Mouse (Mus musculus) stomach, embryonic 16.5 days (tissue): ENCODE results near the gene Dnph1. TPM values are rescaled to one million over a fixed set of nuclear protein-coding genes. Genes with fewer than 3 reads are reported as not detected.
A peak's percentile ranks its signal among the peaks of the same experiment; 100 is the strongest.

Source experiments
- ATAC-seq: fragments of 200-750 bp; cut with Nextera tagmentation; 2 replicates; pipeline ENCODE4 v1.8.0; 2017; ENCODE audit warnings: moderate number of reproducible peaks, moderate TSS enrichment; ENCODE audit not compliant: insufficient read depth, low FRiP score
- H3K27ac ChIP-seq: fragments of 300-500 bp; sonication (generic); 2 replicates; pipeline ENCODE4 v1.5.1; 2014; ENCODE audit warnings: low read length
- H3K27me3 ChIP-seq: fragments of 300-500 bp; sonication (generic); 2 replicates; pipeline ENCODE4 v1.6.1; 2014; ENCODE audit warnings: low read length, control low read depth, mixed read lengths; ENCODE audit not compliant: control insufficient read depth, insufficient read depth
- H3K36me3 ChIP-seq: fragments of 300-500 bp; sonication (generic); 2 replicates; pipeline ENCODE4 v1.6.1; 2014; ENCODE audit warnings: low read length; ENCODE audit not compliant: control insufficient read depth, insufficient read depth
- H3K4me1 ChIP-seq: fragments of 300-500 bp; sonication (generic); 2 replicates; pipeline ENCODE4 v1.6.1; 2014; ENCODE audit warnings: low read length, control low read depth, mixed read lengths; ENCODE audit not compliant: control insufficient read depth, insufficient read depth
- H3K4me2 ChIP-seq: fragments of 300-500 bp; sonication (generic); 2 replicates; pipeline ENCODE4 v1.6.1; 2014; ENCODE audit warnings: low read depth, low read length, mixed read lengths
- H3K4me3 ChIP-seq: fragments of 300-500 bp; sonication (generic); replicated peaks from 2 replicates; pipeline ENCODE4 v1.5.1; 2014; ENCODE audit warnings: mild to moderate bottlenecking, low read length
- H3K9ac ChIP-seq: fragments of 300-500 bp; sonication (generic); 2 replicates; pipeline ENCODE4 v1.6.1; 2014; ENCODE audit warnings: low read length
- H3K9me3 ChIP-seq: fragments of 300-500 bp; sonication (generic); replicated peaks from 2 replicates; pipeline ENCODE4 v1.6.1; 2016; ENCODE audit warnings: low read length, control low read depth; ENCODE audit not compliant: control insufficient read depth
- WGBS: fragments of 180-500 bp; shearing (Covaris S2); extraction: QIAGEN DNeasy Blood & Tissue Kit; methylation state at CpG from one replicate; pipeline ENCODE4 v1.1.7; 2014; 5-methylcytosine and 5-hydroxymethylcytosine counted together
- polyA plus RNA-seq: library from polyadenylated mRNA; unstranded; fragments of >200 nt; fragmentation: Nextera tagmentation; extraction: Ambion mirVana; gene quantifications from 2 replicates; pipeline ENCODE4 v1.2.1, GENCODE M21; 2015

The Dnph1 gene
- 40.4 and 45.3 TPM in 2 replicates for polyA plus RNA-seq

DNA sequence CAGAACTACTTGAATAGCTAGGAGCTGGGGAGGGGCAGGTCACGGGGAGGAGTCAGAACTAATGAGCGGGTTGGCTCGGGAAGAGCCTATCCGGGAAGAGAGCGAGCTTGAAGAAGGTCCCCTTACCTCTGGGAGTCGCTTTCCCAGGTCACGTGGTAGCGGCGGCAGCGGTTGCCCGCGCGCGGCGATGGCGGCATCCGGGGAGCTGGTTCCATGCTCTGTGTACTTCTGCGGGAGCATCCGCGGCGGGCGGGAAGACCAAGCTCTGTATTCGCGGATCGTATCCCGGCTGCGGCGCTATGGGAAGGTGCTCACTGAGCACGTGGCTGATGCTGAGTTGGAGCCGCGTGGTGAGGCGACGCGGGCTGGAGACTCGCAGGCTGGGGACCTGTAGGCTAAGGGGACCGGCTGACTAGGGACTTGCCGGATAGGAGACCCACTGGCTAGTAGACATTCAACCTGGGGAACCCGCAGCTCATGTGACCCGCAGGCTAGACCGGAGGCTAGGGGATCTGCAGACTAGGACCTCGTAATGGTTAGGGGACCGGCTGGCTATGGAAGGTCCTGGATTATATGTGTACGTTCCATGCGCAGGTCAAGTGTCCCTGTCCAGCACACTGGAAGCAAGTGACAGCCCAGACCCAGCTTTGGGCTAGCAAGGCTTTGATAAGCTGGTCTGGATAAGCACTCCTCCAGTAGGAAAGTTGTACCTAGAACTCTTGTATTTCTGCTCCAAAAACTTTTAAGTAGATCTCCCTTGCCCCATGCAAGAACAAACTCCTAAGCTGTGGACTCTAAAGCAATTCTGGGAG is at the start of gene Dnph1:
Dnph1 (plus strand) TSS at position 89 of the 812 bp plus-strand sequence.
- under 1% methylated on average over 44 of the region's 44 CpGs for WGBS
- H3K4me1 ChIP-seq: peaks cover 10% of the 10 kb centered on the region
- no peaks in the 10 kb centered on the region for H3K36me3 ChIP-seq
- no peaks in the 10 kb centered on the region for H3K27me3 ChIP-seq
- H3K4me2 ChIP-seq: peak within 1 kb of the TSS; percentile 88
- ATAC-seq: peak; percentile 95
- no peaks in the 10 kb centered on the region for H3K9me3 ChIP-seq
- peak within 1 kb of the TSS; percentile 81 for H3K9ac ChIP-seq
- peak within 1 kb of the TSS; percentile 9; the same call in 1 of the 2 replicates for H3K27ac ChIP-seq
- H3K4me3 ChIP-seq: peak within 1 kb of the TSS; percentile 67

DNA sequence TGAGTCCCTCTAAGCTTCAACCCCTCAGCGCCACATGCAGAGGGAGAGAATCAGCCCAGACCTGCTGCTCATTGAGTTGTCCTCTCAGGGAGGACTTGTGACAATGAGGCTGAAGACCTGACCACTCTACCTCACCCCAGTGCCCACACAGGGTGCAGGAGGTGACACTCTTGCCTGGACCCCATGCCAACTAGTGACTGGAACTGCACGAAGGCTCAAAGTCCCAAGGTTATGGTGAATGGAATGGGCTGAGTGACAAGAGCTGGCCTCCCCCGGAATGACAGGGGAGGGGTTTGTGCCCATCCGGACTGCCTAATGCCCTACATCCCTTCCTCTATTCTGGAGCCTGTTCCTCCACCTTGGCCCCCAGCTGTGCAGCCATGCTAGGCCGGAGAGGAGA is 43.8 kb upstream of the Dnph1 start:
- no peaks in the 10 kb centered on the region for H3K9me3 ChIP-seq
- H3K9ac ChIP-seq: no peak overlapping the region
- no peak for ATAC-seq
- H3K4me1 ChIP-seq: peaks cover 19% of the 10 kb centered on the region
- no peaks in the 10 kb centered on the region for H3K36me3 ChIP-seq
- no peak overlapping the region for H3K4me2 ChIP-seq
- peaks cover 25% of the 10 kb centered on the region for H3K27me3 ChIP-seq
- H3K4me3 ChIP-seq: no peak overlapping the region
- WGBS: 43% methylated on average over 5 of the region's 5 CpGs
- no peak overlapping the region for H3K27ac ChIP-seq

DNA sequence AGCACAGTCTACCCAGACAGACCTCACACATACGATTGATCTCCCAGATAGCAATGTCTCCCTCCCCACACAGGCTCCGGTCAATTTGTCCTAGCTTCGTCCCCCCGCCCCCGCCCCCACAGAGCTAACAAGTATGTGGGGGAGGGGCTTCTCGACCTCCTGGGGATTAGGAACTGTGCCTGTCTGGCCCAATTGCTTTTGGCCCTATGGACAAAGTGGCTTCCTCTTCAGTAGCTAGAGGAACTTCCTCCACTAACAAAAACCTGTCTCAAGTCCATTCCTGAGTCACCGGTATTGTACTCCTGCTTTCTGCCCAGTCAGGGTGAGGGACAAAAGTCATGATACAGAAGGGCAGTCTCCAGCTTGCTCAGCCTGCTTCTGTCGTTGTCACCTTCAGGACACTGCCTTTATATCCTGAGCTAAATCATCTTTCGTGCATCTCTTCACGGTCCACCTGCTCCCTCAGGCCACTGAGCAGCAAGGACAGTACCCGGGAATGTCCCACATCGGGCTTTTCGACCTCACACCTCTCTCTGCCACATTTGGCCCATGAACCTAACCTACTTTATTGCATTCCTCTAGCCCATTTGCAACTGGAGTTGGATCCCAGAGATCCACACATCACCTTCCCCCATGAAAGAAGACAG is 43.1 kb upstream of the Dnph1 start:
- no peak for ATAC-seq

DNA sequence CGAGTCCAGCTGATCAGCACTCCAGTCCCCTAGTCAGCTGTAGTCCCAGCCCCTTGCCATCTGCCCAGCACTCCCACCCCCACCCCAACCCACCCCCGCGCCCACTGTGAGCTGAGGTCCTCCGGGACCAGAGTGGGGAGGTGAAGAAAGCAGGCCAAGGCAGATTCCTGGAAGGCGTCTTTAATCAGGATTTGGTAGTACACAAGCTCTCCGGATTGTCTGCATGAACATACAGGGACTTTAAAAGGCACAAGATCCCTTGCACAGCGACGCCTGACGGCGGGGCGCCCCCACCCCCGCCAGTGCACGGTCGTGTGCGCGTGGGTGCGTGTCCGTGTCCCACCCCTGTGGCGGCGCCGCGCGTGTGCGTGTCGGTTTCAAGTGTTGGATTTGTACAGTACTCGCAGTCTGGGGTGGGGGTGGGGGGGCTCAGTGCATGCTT is 42.5 kb upstream of the Dnph1 start:
- Histone ChIP-seq H3K27ac (no peak overlapping the region), H3K9ac (0 out of 2 replicates have a peak overlapping the region, but pooled peaks have one; percentile 44)
- 2% methylated on average over 26 of the region's 26 CpGs for WGBS

More for the DNA sequence above, 43.1 kb upstream of the Dnph1 start:
- Histone ChIP-seq H3K4me3 (no peak overlapping the region), H3K9me3 (no peaks in the 10 kb centered on the region), H3K27me3 (peaks cover 33% of the 10 kb centered on the region), H3K4me1 (peaks cover 19% of the 10 kb centered on the region), H3K4me2 (no peak overlapping the region), H3K36me3 (no peaks in the 10 kb centered on the region), H3K9ac (no peak overlapping the region), H3K27ac (no peak overlapping the region)
- WGBS: 12% methylated on average over 13 of the region's 13 CpGs

DNA sequence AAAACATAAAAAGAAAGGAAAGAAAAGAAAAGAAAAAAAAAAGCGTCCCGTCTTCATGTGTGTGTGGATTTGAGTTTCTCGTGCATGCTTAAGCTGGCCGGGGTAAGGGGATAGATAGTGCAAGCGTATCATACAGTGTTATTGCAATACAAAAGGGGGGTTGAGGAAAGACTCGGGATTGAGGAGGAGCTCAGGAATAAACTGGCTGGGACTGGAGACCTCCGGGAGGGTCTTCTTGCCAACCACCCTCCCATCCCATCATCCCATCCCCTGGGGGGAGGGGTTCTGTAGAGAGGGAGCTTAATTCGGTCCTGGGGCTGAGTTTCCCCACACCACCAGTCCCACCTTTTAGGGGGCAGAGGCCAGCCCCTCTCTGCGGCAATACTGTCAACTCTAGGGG is 42.0 kb upstream of the Dnph1 start:
- WGBS: 2% methylated on average over 9 of the region's 9 CpGs
- Histone ChIP-seq H3K4me3 (peak overlapping the region; percentile 42), H3K27me3 (peaks cover 41% of the 10 kb centered on the region), H3K9me3 (no peaks in the 10 kb centered on the region), H3K36me3 (no peaks in the 10 kb centered on the region), H3K4me2 (peak overlapping the region; percentile 68), H3K4me1 (peaks cover 19% of the 10 kb centered on the region), H3K9ac (0 out of 2 replicates have a peak overlapping the region, but pooled peaks have one; percentile 62), H3K27ac (no peak overlapping the region)
- no peak for ATAC-seq

More for the DNA sequence above, 42.5 kb upstream of the Dnph1 start:
- Histone ChIP-seq H3K9me3 (no peaks in the 10 kb centered on the region), H3K4me2 (peak overlapping the region; percentile 68), H3K4me1 (peaks cover 19% of the 10 kb centered on the region), H3K36me3 (no peaks in the 10 kb centered on the region), H3K27me3 (peaks cover 38% of the 10 kb centered on the region), H3K4me3 (peak overlapping the region; percentile 42)
- no peak for ATAC-seq

DNA sequence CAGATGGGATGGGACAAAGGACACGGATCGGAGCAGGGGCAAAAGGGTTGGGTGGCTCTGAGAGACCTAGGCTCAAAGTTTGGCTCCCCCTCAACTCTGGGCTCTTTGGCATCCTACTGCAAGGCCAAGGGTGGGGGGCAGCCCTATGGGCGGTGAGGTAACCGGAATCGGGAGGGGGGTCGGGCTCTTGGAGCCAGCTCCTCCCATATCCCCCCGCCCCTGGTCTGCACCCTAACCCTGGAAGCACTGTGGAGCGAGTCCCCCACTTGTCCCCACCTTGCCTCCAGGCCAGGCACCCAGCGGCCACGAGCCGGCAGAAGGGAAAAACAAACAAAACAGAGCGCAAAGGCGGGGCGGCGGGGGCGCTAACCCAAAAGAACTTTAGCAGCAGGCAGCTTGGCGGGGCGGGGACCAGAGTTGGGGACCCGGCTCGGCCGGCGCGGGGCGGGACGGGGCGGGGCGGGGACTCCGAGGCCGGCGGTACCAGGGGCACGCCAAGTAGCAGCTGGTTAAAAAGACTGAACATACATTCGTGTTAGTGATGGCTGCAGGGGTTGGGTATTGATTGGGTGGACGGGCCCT is 41.3 kb upstream of the Dnph1 start:
- Histone ChIP-seq H3K9me3 (no peaks in the 10 kb centered on the region), H3K27me3 (peaks cover 47% of the 10 kb centered on the region), H3K4me2 (peak overlapping the region; percentile 68), H3K36me3 (no peaks in the 10 kb centered on the region), H3K4me3 (peak overlapping the region; percentile 42), H3K27ac (no peak overlapping the region), H3K4me1 (peaks cover 19% of the 10 kb centered on the region), H3K9ac (peak overlapping the region; percentile 62)
- under 1% methylated on average over 31 of the region's 33 CpGs for WGBS
- ATAC-seq: peak; percentile 34; the same call in 1 of the 2 replicates

DNA sequence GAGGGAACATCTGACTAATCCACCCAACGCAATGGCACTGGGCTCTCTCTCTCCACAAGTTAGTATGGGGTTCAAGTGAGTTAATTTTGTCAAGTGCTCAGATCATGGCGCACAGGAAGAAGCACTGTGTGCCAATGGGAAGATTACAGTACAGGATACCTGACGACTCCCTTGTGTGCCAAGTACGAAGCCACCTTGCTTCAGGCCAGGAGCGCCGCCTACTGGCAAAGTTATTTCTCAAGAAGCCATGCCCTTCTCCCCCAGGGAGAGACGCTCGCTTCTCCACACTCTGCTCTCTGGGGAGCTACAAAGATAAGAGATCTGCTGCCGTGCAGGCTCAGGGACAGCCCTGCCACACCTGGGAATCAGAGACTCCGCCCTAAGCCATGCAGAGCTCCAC is 38.7 kb upstream of the Dnph1 start:
- no peak overlapping the region for H3K4me2 ChIP-seq
- no peak overlapping the region for H3K9ac ChIP-seq
- H3K4me1 ChIP-seq: peaks cover 21% of the 10 kb centered on the region
- no peak overlapping the region for H3K4me3 ChIP-seq
- peaks cover 53% of the 10 kb centered on the region for H3K27me3 ChIP-seq
- H3K36me3 ChIP-seq: no peaks in the 10 kb centered on the region
- H3K27ac ChIP-seq: no peak overlapping the region
- no peak for ATAC-seq
- H3K9me3 ChIP-seq: no peaks in the 10 kb centered on the region
- WGBS: 13% methylated on average over 10 of the region's 10 CpGs

DNA sequence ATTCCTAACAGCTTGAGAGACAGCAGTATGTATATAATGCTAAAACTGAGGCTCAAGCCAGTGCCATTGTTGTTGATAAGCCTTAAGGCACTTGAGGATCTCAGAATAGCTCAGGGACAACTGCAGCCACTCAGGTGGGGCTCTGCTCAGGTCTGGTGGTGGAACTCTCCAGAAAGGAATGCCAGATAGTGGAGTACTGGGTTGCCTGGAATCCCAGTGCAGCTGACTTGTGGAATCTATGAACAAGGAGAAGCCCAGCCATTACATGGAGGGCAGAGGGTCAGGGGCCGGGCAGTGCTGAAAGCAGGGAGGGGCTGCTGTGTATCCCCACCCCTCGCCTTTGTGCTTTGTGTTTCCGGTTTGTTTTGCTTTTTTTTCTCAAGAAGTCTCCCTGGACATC is 38.1 kb upstream of the Dnph1 start:
- Histone ChIP-seq H3K4me1 (peaks cover 21% of the 10 kb centered on the region), H3K9me3 (no peaks in the 10 kb centered on the region), H3K9ac (no peak overlapping the region), H3K4me2 (no peak overlapping the region), H3K4me3 (no peak overlapping the region), H3K27me3 (peaks cover 50% of the 10 kb centered on the region), H3K36me3 (no peaks in the 10 kb centered on the region), H3K27ac (no peak overlapping the region)
- WGBS: 24% methylated on average over 3 of the region's 3 CpGs
- ATAC-seq: no peak

DNA sequence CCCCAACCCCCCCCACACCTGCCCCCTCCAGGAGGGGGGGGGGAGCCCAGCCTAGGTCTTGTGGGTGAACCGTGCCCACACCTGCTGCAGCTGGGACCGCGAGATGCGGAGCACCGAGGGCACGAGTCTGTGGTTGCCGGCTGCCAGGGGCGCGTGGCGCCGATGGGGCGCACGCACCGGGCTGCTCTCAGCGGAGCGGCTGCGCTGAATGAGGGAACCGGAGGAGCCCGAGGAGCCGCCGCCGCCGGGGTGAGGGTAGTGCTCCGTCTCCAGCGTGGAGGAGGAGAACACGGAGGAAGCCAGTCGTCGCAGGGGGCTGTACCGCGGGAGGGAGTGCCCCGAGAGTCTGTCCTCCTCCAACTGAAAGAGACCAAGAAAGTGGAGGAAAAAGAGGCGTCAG is 35.8 kb upstream of the Dnph1 start:
- peak overlapping the region; percentile 60 for H3K4me2 ChIP-seq
- no peaks in the 10 kb centered on the region for H3K36me3 ChIP-seq
- no peaks in the 10 kb centered on the region for H3K9me3 ChIP-seq
- H3K9ac ChIP-seq: peak overlapping the region; percentile 62
- peaks cover 7% of the 10 kb centered on the region; the same call in 1 of the 2 replicates for H3K4me1 ChIP-seq
- WGBS: under 1% methylated on average over 32 of the region's 32 CpGs
- ATAC-seq: no peak
- peaks cover 34% of the 10 kb centered on the region for H3K27me3 ChIP-seq
- H3K4me3 ChIP-seq: peak overlapping the region; percentile 41
- H3K27ac ChIP-seq: no peak overlapping the region
